Mouse (Mus musculus) brain, embryonic 14.5 days (tissue): Measurements from ENCODE around the gene Mrpl24.

Experiments used
- CTCF ChIP-seq: fragments of 200-500 bp; IDR thresholded peaks from 2 replicates; pipeline ENCODE4 v1.5.1; 2012; ENCODE audit warnings: inconsistent platforms, mild to moderate bottlenecking, moderate library complexity, borderline replicate concordance; ENCODE audit not compliant: insufficient read depth, insufficient read length; ENCODE audit errors: extremely low read depth
- POLR2A ChIP-seq: fragments of 200-500 bp; IDR thresholded peaks from 2 replicates; pipeline ENCODE4 v1.6.1; 2012; ENCODE audit warnings: mild to moderate bottlenecking, inconsistent platforms, borderline replicate concordance; ENCODE audit not compliant: poor library complexity, insufficient read depth, insufficient read length, severe bottlenecking; ENCODE audit errors: extremely low read depth

- TF ChIP-seq CTCF, result no peak
- no peak; the same call in 1 of the 2 replicates for TF ChIP-seq POLR2A
These were observed 13.3 kb upstream of the Mrpl24 start, which contains the start of gene Hdgf for GRCm38 (mm10) chr3:87905880-87906485.
